Mouse (Mus musculus) heart, embryonic 15.5 days (tissue): ENCODE data around the gene Tctn1. TPM values are rescaled to one million over a fixed set of nuclear protein-coding genes. Genes with fewer than 3 reads are reported as not detected.

Source experiments
- ATAC-seq: fragments of 200-750 bp; cut with Nextera tagmentation; replicated peaks from 2 replicates; pipeline ENCODE4 v1.8.0; 2017; ENCODE audit warnings: low read depth, moderate TSS enrichment; ENCODE audit not compliant: insufficient number of reproducible peaks, insufficient read depth, low FRiP score
- H3K27ac ChIP-seq: fragments of 300-500 bp; sonication (generic); 2 replicates; pipeline ENCODE4 v1.5.1; 2015; ENCODE audit warnings: mild to moderate bottlenecking, inconsistent platforms
- H3K27me3 ChIP-seq: fragments of 300-500 bp; sonication (generic); 2 replicates; pipeline ENCODE4 v1.6.1; 2015; ENCODE audit warnings: inconsistent platforms
- H3K36me3 ChIP-seq: fragments of 300-500 bp; sonication (generic); 2 replicates; pipeline ENCODE4 v1.6.1; 2015; ENCODE audit warnings: mild to moderate bottlenecking, inconsistent platforms
- H3K4me1 ChIP-seq: fragments of 300-500 bp; sonication (generic); replicated peaks from 2 replicates; pipeline ENCODE4 v1.6.1; 2015; ENCODE audit warnings: inconsistent platforms
- H3K4me2 ChIP-seq: fragments of 300-500 bp; sonication (generic); 2 replicates; pipeline ENCODE4 v1.6.1; 2015; ENCODE audit warnings: inconsistent platforms, mild to moderate bottlenecking, moderate library complexity
- H3K4me3 ChIP-seq: fragments of 300-500 bp; sonication (generic); 2 replicates; pipeline ENCODE4 v1.5.1; 2015; ENCODE audit warnings: mild to moderate bottlenecking, inconsistent platforms
- H3K9ac ChIP-seq: fragments of 300-500 bp; sonication (generic); 2 replicates; pipeline ENCODE4 v1.6.1; 2015; ENCODE audit warnings: mild to moderate bottlenecking, inconsistent platforms
- H3K9me3 ChIP-seq: fragments of 300-500 bp; sonication (generic); replicated peaks from 2 replicates; pipeline ENCODE4 v1.6.1; 2016; ENCODE audit warnings: inconsistent platforms
- WGBS: fragments of 180-500 bp; shearing (Covaris S2); methylation state at CpG from one replicate; pipeline ENCODE4 v1.1.7; 2015; ENCODE audit warnings: mixed read lengths; 5-methylcytosine and 5-hydroxymethylcytosine counted together
- polyA plus RNA-seq: library from polyadenylated mRNA; unstranded; fragments of >200 nt; fragmentation: Nextera tagmentation; extraction: Ambion mirVana; gene quantifications from 2 replicates; pipeline ENCODE4 v1.2.1, GENCODE M21; 2015

Gene Tctn1
- polyA plus RNA-seq, 1 experiment from 2014 or later, result 2.5 TPM

DNA sequence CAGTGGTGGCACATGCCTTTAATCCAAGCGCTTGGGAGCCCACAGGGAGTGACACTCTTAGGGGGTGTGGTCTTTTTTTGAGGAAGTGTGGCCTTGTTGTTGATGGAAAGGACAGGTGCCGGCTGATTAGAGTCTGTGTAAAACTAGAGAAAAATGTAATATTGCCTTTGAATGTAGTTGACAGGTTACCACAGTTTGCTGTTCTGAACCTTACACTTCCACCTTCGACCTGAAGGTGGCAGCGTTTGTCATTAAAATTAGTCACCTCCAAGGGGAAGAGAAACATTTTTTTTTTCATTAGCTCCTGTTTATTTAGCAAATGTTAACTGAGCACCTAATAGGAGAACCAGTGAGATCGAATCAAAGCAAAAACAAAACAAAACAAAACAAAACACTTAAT, 3.6 kb upstream of the Tctn1 start:
- ATAC-seq, result no peak
- Histone ChIP-seq H3K27me3 (no peaks in the 10 kb centered on the region), H3K9ac (no peak overlapping the region), H3K9me3 (no peaks in the 10 kb centered on the region), H3K4me1 (peaks cover 8% of the 10 kb centered on the region), H3K4me3 (no peak overlapping the region), H3K4me2 (no peak overlapping the region), H3K27ac (no peak overlapping the region), H3K36me3 (no peaks in the 10 kb centered on the region)
- 25% methylated on average over 5 of the region's 5 CpGs for WGBS

DNA sequence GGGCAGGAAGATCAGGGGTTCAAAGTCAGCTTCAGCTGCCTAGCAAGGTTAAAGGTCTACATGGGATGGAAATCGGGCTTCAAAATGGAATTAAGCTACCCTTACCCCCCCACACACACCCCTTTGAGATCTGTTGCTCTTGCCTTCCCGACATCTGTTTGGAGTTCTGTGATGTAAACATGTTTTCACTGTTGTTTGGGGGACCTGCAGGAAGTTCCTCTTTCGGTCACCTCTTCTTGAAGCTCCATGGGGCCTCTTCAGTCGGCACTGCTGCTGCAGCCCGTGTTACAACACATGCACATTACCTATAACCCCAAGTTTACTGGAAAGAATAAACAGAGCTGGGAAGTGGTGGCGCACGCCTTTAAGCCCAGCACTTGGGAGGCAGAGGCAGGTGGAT, 2.9 kb upstream of the Tctn1 start:
- no peak overlapping the region for H3K4me2 ChIP-seq
- H3K4me3 ChIP-seq, result no peak overlapping the region
- H3K36me3 ChIP-seq, result no peaks in the 10 kb centered on the region
- H3K4me1 ChIP-seq, result peaks cover 8% of the 10 kb centered on the region
- ATAC-seq, result no peak
- H3K9me3 ChIP-seq, result no peaks in the 10 kb centered on the region
- no peak overlapping the region for H3K9ac ChIP-seq
- WGBS, result 71% methylated on average over 7 of the region's 7 CpGs
- H3K27ac ChIP-seq, result no peak overlapping the region
- H3K27me3 ChIP-seq, result no peaks in the 10 kb centered on the region

DNA sequence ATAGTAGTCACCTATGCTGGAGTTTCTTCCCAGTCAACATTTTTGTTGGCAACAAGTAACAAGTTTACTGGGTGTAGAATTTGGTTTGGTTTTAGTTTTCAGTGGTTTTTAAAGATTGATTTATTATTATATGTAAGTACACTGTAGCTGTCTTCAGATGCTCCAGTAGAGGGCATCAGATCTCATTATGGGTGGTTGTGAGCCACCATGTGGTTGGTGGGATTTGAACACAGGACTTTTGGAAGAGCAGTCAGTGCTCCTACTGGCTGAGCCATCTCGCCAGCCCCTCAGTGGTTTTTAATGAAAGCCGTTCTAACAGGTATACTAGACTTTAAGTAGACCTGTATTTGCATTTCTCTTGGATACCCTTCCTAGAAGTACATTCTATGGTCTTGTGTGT, 1.7 kb upstream of the Tctn1 start:
- Histone ChIP-seq H3K4me1 (peaks cover 8% of the 10 kb centered on the region), H3K27me3 (no peaks in the 10 kb centered on the region), H3K4me2 (no peak overlapping the region), H3K36me3 (no peaks in the 10 kb centered on the region), H3K4me3 (no peak overlapping the region), H3K9ac (no peak overlapping the region), H3K27ac (no peak overlapping the region), H3K9me3 (no peaks in the 10 kb centered on the region)
- 88% methylated on average over 2 of the region's 2 CpGs for WGBS
- ATAC-seq, result no peak

- 73% methylated on average over 3 of the region's 3 CpGs for WGBS
- no peak for ATAC-seq
These were observed 927 bp upstream of the Tctn1 start for GRCm38 (mm10) chr5:122265187-122265586.

DNA sequence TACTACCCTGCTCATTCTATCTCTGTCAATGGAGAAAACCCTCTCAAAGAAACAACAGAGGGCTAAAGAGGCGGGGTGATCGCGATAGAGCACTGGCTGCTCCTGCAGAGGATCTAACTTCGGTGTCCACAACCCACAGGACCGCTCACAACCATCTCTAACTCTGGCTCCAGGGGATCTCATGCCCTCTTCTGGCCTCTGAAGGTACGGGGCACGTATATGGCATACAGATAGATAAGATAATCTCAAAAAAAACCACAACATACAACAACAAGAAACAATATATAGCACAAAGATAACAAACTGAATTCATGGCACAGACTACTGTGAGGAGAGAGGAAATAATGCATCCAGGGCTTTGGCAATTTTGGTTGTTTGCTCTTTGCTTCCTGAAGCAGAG, 2.2 kb downstream of the Tctn1 start:
- H3K9ac ChIP-seq, result no peak overlapping the region
- 56% methylated on average over 7 of the region's 7 CpGs for WGBS
- H3K4me1 ChIP-seq, result peaks cover 8% of the 10 kb centered on the region
- no peak overlapping the region for H3K4me3 ChIP-seq
- peaks cover 14% of the 10 kb centered on the region; the same call in 1 of the 2 replicates for H3K36me3 ChIP-seq
- no peak for ATAC-seq
- H3K9me3 ChIP-seq, result no peaks in the 10 kb centered on the region
- no peak overlapping the region for H3K4me2 ChIP-seq
- no peak overlapping the region for H3K27ac ChIP-seq
- no peaks in the 10 kb centered on the region for H3K27me3 ChIP-seq

More at GRCm38 (mm10) chr5:122265187-122265586, 927 bp upstream of the Tctn1 start:
- Histone ChIP-seq H3K4me1 (peaks cover 8% of the 10 kb centered on the region), H3K36me3 (no peaks in the 10 kb centered on the region), H3K4me3 (no peak overlapping the region), H3K9me3 (no peaks in the 10 kb centered on the region), H3K27me3 (no peaks in the 10 kb centered on the region), H3K27ac (no peak overlapping the region), H3K4me2 (no peak overlapping the region), H3K9ac (no peak overlapping the region)

DNA sequence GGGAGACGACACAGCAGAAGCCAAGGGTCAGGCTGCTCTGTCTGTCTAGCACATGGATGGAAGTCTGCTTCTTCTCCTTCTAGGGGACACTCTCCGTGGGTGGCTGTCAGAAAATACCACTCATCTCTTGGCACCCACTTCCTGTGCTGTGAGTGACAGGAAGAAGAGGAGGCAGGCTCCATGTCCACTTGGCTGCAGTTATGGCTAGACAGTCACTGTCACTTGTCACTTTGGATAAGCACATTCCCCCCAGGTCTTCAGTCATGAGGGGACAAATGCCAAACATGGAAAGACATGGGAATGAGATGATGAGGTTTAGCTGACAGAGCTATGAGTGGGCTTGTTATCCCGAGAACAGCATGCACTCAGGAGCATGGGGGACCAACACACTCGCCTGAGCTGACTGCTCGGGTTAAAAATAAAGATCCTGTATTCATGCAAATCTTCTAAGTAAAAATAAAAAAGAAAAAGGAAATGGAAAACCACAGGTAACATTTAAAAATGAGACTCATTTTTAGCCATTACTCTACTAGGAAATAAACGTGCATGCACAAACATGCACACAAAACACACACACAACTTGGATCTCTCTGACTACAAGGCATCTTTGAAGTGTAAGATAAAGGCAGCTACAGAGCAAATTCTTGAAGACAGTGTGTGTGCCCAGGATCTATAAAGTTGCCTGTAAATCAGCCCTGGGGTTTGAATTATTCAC, 6.1 kb downstream of the Tctn1 start:
- Histone ChIP-seq H3K4me3 (no peak overlapping the region), H3K36me3 (peaks cover 35% of the 10 kb centered on the region), H3K4me1 (peaks cover 3% of the 10 kb centered on the region), H3K9ac (no peak overlapping the region), H3K4me2 (no peak overlapping the region), H3K27ac (no peak overlapping the region), H3K27me3 (no peaks in the 10 kb centered on the region), H3K9me3 (no peaks in the 10 kb centered on the region)
- 55% methylated on average over 6 of the region's 6 CpGs for WGBS
- no peak for ATAC-seq

- peaks cover 22% of the 10 kb centered on the region for H3K36me3 ChIP-seq
- 88% methylated on average over 17 of the region's 17 CpGs for WGBS
- ATAC-seq, result no peak
These were observed 12.2 kb downstream of the Tctn1 start for GRCm38 (mm10) chr5:122251895-122252606.

GRCm38 (mm10) chr5:122249281-122249680, 15.0 kb downstream of the Tctn1 start:
- H3K27me3 ChIP-seq, result no peaks in the 10 kb centered on the region
- H3K9me3 ChIP-seq, result no peaks in the 10 kb centered on the region
- no peak overlapping the region for H3K4me2 ChIP-seq
- WGBS, result 92% methylated on average over 4 of the region's 4 CpGs
- 0 out of 2 replicates have a peak, but pooled peaks cover 2% of the 10 kb centered on the region for H3K36me3 ChIP-seq
- no peak overlapping the region for H3K4me3 ChIP-seq
- H3K9ac ChIP-seq, result no peak overlapping the region
- no peak overlapping the region for H3K27ac ChIP-seq
- no peak for ATAC-seq
- peaks cover 8% of the 10 kb centered on the region for H3K4me1 ChIP-seq

More at GRCm38 (mm10) chr5:122251895-122252606, 12.2 kb downstream of the Tctn1 start:
- Histone ChIP-seq H3K4me3 (no peak overlapping the region), H3K4me2 (no peak overlapping the region), H3K4me1 (peaks cover 8% of the 10 kb centered on the region), H3K27me3 (no peaks in the 10 kb centered on the region), H3K27ac (no peak overlapping the region), H3K9ac (no peak overlapping the region), H3K9me3 (no peaks in the 10 kb centered on the region)

DNA sequence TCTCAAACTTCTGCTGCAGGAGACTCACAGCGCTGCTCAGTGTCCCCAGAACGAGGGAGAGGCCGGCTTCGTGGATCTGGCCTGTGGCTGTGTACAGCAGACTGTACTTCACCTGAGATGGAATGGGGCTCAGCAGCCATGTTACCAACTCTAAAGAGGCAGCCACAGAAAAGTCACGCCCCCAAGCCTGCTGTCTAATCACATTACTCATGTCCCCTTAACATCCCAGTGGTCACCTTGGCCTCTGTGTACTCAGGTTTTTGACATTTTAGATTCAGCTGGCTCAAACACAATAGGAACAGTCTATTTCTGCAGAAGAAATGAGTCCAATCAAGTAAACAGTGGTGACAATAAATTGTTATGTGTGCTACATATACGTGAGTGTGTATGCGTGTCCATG, 16.3 kb downstream of the Tctn1 start:
- no peak; the same call in 1 of the 2 replicates for ATAC-seq
- H3K36me3 ChIP-seq, result 0 out of 2 replicates have a peak, but pooled peaks cover 2% of the 10 kb centered on the region
- H3K9me3 ChIP-seq, result no peaks in the 10 kb centered on the region
- WGBS, result 92% methylated on average over 7 of the region's 7 CpGs
- no peak overlapping the region for H3K4me3 ChIP-seq
- H3K27ac ChIP-seq, result no peak overlapping the region
- H3K4me2 ChIP-seq, result no peak overlapping the region
- H3K9ac ChIP-seq, result no peak overlapping the region
- H3K4me1 ChIP-seq, result peaks cover 8% of the 10 kb centered on the region
- no peaks in the 10 kb centered on the region for H3K27me3 ChIP-seq

GRCm38 (mm10) chr5:122247529-122247928, 16.7 kb downstream of the Tctn1 start:
- ATAC-seq, result no peak; the same call in 1 of the 2 replicates
- Histone ChIP-seq H3K4me2 (no peak overlapping the region), H3K9me3 (no peaks in the 10 kb centered on the region), H3K4me1 (peaks cover 8% of the 10 kb centered on the region), H3K27ac (no peak overlapping the region), H3K36me3 (0 out of 2 replicates have a peak, but pooled peaks cover 2% of the 10 kb centered on the region), H3K4me3 (no peak overlapping the region), H3K27me3 (no peaks in the 10 kb centered on the region), H3K9ac (no peak overlapping the region)
- WGBS, result 66% methylated on average over 11 of the region's 11 CpGs

DNA sequence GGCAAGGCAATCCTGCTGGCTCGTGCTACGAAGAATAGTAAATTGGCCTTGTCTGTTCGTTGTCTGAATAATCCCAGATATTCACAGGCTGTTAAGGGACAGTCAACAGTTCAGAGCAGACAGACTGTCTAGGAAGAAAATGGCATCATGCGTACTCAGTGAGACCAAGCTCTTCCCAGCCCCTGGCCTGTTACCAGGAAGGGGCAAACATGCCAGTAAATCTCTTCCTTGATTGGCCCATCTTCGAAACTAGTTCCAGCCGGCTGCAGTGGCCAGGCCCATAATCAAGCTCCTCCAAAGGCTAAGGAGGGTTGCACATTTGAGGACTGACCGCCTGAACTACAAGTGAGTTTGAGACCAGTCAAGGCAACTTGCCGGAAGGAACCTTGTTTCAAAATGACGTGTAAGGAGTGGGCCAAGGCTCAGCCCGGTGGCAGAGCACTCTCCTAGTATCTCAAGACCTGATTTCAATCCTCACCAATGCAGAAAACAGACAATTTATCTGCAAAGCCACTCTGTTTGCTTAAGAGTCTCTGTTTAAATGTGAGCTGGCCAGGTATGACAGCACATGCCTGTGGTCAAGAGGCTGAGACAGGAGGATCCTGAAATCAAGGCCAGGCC, 17.6 kb downstream of the Tctn1 start:
- 0 out of 2 replicates have a peak, but pooled peaks cover 6% of the 10 kb centered on the region for H3K36me3 ChIP-seq
- no peak overlapping the region for H3K4me3 ChIP-seq
- no peak overlapping the region for H3K9ac ChIP-seq
- no peak overlapping the region for H3K4me2 ChIP-seq
- H3K9me3 ChIP-seq, result no peaks in the 10 kb centered on the region
- no peak for ATAC-seq
- no peak overlapping the region for H3K27ac ChIP-seq
- no peaks in the 10 kb centered on the region for H3K27me3 ChIP-seq
- 87% methylated on average over 10 of the region's 10 CpGs for WGBS
- H3K4me1 ChIP-seq, result peaks cover 8% of the 10 kb centered on the region
